Mouse (Mus musculus) midbrain, postnatal 0 days (tissue): Measurements from ENCODE around the gene Rbfox2. TPM values are rescaled to one million over a fixed set of nuclear protein-coding genes. Genes with fewer than 3 reads are reported as not detected.

Experiments used
- ATAC-seq: fragments of 200-750 bp; cut with Nextera tagmentation; 2 replicates; pipeline ENCODE4 v1.8.0; 2017; ENCODE audit warnings: moderate number of reproducible peaks, mild to moderate bottlenecking, moderate TSS enrichment, moderate library complexity; ENCODE audit not compliant: low FRiP score
- DNase-seq: peaks from one replicate; pipeline ENCODE4 v3.0.0-alpha.2; 2015; ENCODE audit warnings: low spot score
- H3K27ac ChIP-seq: fragments of 300-500 bp; sonication (generic); 2 replicates; pipeline ENCODE4 v1.5.1; 2014; ENCODE audit warnings: low read depth, mild to moderate bottlenecking, low read length, mixed read lengths
- H3K27me3 ChIP-seq: fragments of 300-500 bp; sonication (generic); 2 replicates; pipeline ENCODE4 v1.6.1; 2014; ENCODE audit warnings: low read length, control low read depth, mixed read lengths; ENCODE audit not compliant: insufficient read depth
- H3K36me3 ChIP-seq: fragments of 300-500 bp; sonication (generic); 2 replicates; pipeline ENCODE4 v1.6.1; 2014; ENCODE audit warnings: low read length, control low read depth, mixed read lengths; ENCODE audit not compliant: insufficient read depth
- H3K4me1 ChIP-seq: fragments of 300-500 bp; sonication (generic); 2 replicates; pipeline ENCODE4 v1.6.1; 2014; ENCODE audit warnings: mild to moderate bottlenecking, control low read depth, antibody characterized with exemption, low read length, mixed read lengths; ENCODE audit not compliant: insufficient read depth
- H3K4me2 ChIP-seq: fragments of 300-500 bp; sonication (generic); 2 replicates; pipeline ENCODE4 v1.6.1; 2014; ENCODE audit warnings: low read depth, mild to moderate bottlenecking, low read length, mixed read lengths; ENCODE audit not compliant: poor library complexity, severe bottlenecking
- H3K4me3 ChIP-seq: fragments of 300-500 bp; sonication (generic); 2 replicates; pipeline ENCODE4 v1.5.1; 2014; ENCODE audit warnings: low read depth, mild to moderate bottlenecking, low read length, moderate library complexity
- H3K9ac ChIP-seq: fragments of 300-500 bp; sonication (generic); replicated peaks from 2 replicates; pipeline ENCODE4 v1.6.1; 2014; ENCODE audit warnings: mild to moderate bottlenecking, low read length, moderate library complexity, mixed read lengths; ENCODE audit not compliant: poor library complexity, severe bottlenecking
- H3K9me3 ChIP-seq: fragments of 300-500 bp; sonication (generic); 2 replicates; pipeline ENCODE4 v1.6.1; 2016; ENCODE audit warnings: low read length, control low read depth
- CTCF ChIP-seq: IDR thresholded peaks from 2 replicates; pipeline ENCODE4 v1.5.1; 2016; ENCODE audit warnings: antibody characterized with exemption, mild to moderate bottlenecking
- WGBS: fragments of 180-500 bp; shearing (Covaris S2); extraction: QIAGEN DNeasy Blood & Tissue Kit; methylation state at CpG from one replicate; pipeline ENCODE4 v1.1.7; 2014; 5-methylcytosine and 5-hydroxymethylcytosine counted together
- polyA plus RNA-seq: library from polyadenylated mRNA; unstranded; fragments of >200 nt; fragmentation: Nextera tagmentation; extraction: Ambion mirVana; gene quantifications from 2 replicates; pipeline ENCODE4 v1.2.1, GENCODE M21; 2015
- total RNA-seq: library from RNA; depleted of rRNA; stranded (reverse); fragments of >200 nt; gene quantifications from 2 replicates; pipeline ENCODE4 v1.2.3, GENCODE M21; 2014

Rbfox2 gene
- total and polyA plus RNA-seq, 2 experiments from 2014 or later, result 96.6 to 360 TPM

DNA sequence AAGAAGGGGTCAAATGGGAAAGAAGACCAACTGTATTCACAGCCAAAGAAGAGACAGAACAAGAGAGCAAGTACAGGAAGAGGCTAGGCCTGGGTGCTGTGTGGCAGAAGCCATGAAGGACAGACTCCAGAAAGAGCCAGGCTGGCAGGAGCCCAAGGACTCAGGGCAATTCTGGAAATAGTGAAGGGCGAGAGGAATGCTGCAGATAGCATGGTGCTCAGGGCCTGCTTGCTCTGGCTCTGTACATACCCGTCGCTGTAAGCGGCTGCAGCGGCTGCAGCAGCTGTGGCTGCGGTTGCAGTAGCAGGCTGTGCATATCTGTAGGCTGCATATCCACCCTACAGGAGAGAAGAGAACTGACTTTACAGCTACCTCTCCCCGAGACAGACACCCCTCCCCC, 221.0 kb downstream of the Rbfox2 start:
- Histone ChIP-seq H3K27me3 (no peaks in the 10 kb centered on the region), H3K9me3 (no peaks in the 10 kb centered on the region), H3K36me3 (peaks cover 31% of the 10 kb centered on the region), H3K4me3 (no peak overlapping the region), H3K4me1 (no peaks in the 10 kb centered on the region), H3K27ac (no peak overlapping the region), H3K4me2 (no peak overlapping the region), H3K9ac (no peak overlapping the region)
- no peak for DNase-seq
- TF ChIP-seq CTCF, result no peak
- WGBS, result 93% methylated on average over 7 of the region's 7 CpGs
- ATAC-seq, result no peak

GRCm38 (mm10) chr15:77081454-77081853, 225.3 kb downstream of the Rbfox2 start:
- ATAC-seq (no peak), DNase-seq (no peak)
- TF ChIP-seq CTCF, result peak; percentile 32
- Histone ChIP-seq H3K4me1 (no peaks in the 10 kb centered on the region), H3K27me3 (no peaks in the 10 kb centered on the region), H3K9me3 (no peaks in the 10 kb centered on the region), H3K4me3 (no peak overlapping the region), H3K36me3 (peaks cover 53% of the 10 kb centered on the region), H3K27ac (peak overlapping the region; percentile 47; the same call in 1 of the 2 replicates), H3K4me2 (no peak overlapping the region), H3K9ac (no peak overlapping the region)
- WGBS, result 82% methylated on average over 5 of the region's 5 CpGs

DNA sequence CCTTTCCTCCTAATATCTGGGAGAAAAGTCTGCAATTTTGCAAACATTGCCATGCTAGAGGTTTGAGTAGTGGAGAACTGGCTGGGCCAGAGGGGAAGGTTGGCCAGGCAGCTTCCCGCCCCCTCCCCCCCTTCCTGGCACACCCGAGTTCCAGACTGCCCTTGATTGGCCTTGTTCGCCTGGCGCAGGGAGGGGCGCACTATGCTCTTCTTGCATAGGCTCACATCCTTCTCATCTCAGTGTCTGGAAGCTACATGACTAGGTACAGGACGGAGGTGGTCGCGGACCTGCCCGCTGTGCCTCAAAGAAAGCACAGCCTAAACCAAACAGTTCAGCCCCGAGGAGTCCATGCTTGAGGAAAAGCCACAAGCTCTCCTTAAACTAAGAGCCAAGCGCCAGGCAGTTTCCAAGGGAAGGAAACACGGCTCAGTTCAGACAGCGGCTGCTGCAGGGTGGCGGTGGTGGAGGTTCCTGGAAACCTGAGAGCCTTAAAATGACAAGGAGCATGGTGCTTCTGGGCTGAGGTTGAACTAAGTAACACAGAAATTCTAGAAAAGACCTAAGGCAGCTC, 226.0 kb downstream of the Rbfox2 start:
- H3K4me2 ChIP-seq, result no peak overlapping the region
- peaks cover 50% of the 10 kb centered on the region for H3K36me3 ChIP-seq
- no peak overlapping the region for H3K4me3 ChIP-seq
- 82% methylated on average over 14 of the region's 14 CpGs for WGBS
- DNase-seq (no peak), ATAC-seq (no peak)
- no peaks in the 10 kb centered on the region for H3K9me3 ChIP-seq
- H3K9ac ChIP-seq, result no peak overlapping the region
- TF ChIP-seq CTCF, result no peak
- 0 out of 2 replicates have a peak overlapping the region, but pooled peaks have one; percentile 18 for H3K27ac ChIP-seq
- H3K4me1 ChIP-seq, result no peaks in the 10 kb centered on the region
- no peaks in the 10 kb centered on the region for H3K27me3 ChIP-seq

DNA sequence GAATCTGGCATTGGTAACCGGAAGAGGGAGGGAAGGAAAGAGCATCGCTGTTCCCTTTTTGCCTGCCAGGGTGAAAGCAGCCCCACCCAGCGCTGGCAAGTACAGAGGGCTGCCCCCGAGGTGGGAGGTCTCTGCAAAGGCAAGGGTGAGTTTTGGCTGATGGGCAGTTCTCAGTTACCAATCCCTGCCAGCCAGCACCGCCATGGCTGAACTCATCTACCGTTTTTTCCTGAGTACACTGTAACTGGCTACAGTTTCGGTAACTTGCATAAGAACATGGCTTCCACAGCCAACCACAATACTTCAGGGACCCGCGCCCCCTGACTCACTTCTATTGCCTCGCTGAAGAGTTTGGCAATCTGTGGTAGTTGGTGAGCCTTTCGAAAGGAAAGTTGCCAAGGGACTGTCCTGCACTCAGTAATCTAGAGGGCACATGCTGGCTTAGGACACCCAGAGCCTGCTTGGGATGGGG, 226.9 kb downstream of the Rbfox2 start:
- Histone ChIP-seq H3K36me3 (peaks cover 46% of the 10 kb centered on the region), H3K4me2 (no peak overlapping the region), H3K27ac (no peak overlapping the region; the same call in 1 of the 2 replicates), H3K4me1 (no peaks in the 10 kb centered on the region), H3K27me3 (no peaks in the 10 kb centered on the region), H3K4me3 (no peak overlapping the region), H3K9ac (no peak overlapping the region), H3K9me3 (no peaks in the 10 kb centered on the region)
- no peak for TF ChIP-seq CTCF
- DNase-seq, result peak; percentile 36
- ATAC-seq, result no peak
- 71% methylated on average over 11 of the region's 11 CpGs for WGBS

DNA sequence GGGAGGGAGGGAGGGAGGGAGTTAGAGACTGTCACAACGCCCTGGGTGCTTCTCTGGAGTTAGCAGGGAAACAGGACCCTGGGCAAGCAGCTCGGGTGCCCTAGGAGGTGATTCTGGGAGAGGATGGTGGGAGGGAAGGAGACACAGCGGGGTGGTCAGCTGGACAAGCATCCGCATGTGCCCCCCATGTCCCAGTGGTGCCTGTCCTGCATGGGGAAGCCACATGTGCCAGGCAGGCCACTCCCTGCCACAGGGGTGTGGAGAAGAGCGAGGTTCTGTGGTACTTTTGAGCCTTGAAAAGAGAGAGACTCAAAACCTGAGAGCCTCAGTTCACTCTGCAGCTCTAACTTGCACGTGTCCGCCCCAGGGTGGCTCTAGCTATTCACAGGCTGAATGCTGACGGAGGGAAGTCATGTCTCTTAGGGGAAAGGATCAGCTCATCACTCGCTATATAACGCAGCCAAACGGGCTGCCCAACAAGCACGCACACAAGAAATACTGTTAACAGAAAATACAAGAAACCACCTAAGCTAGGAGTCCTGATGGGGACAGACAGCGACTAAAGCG, 227.5 kb downstream of the Rbfox2 start:
- DNase-seq, result no peak
- Histone ChIP-seq H3K27ac (no peak overlapping the region; the same call in 1 of the 2 replicates), H3K4me3 (no peak overlapping the region), H3K4me2 (no peak overlapping the region), H3K36me3 (peaks cover 41% of the 10 kb centered on the region), H3K9ac (no peak overlapping the region), H3K27me3 (no peaks in the 10 kb centered on the region), H3K9me3 (no peaks in the 10 kb centered on the region), H3K4me1 (no peaks in the 10 kb centered on the region)
- TF ChIP-seq CTCF, result no peak
- ATAC-seq, result no peak
- WGBS, result 54% methylated on average over 14 of the region's 14 CpGs

- DNase-seq (no peak), ATAC-seq (no peak)
- no peak for TF ChIP-seq CTCF
- Histone ChIP-seq H3K36me3 (peaks cover 41% of the 10 kb centered on the region), H3K4me2 (no peak overlapping the region), H3K4me1 (no peaks in the 10 kb centered on the region), H3K9ac (no peak overlapping the region), H3K9me3 (no peaks in the 10 kb centered on the region), H3K27me3 (no peaks in the 10 kb centered on the region), H3K27ac (no peak overlapping the region), H3K4me3 (no peak overlapping the region)
- WGBS, result 64% methylated on average over 3 of the region's 3 CpGs
These were observed 228.0 kb downstream of the Rbfox2 start for GRCm38 (mm10) chr15:77078786-77079185.
